Mouse (Mus musculus) kidney, postnatal 0 days (tissue): ENCODE data around the gene Cpd. TPM values are rescaled to one million over a fixed set of nuclear protein-coding genes. Genes with fewer than 3 reads are reported as not detected.

Experiments
- ATAC-seq: fragments of 200-750 bp; cut with Nextera tagmentation; replicated peaks from 2 replicates; pipeline ENCODE4 v1.8.0; 2017; ENCODE audit warnings: low read depth, moderate number of reproducible peaks, moderate TSS enrichment, moderate library complexity; ENCODE audit not compliant: low FRiP score
- DNase-seq: peaks from one replicate; pipeline ENCODE4 v3.0.0-alpha.2; 2016; ENCODE audit warnings: low spot score
- H3K27ac ChIP-seq: fragments of 300-500 bp; sonication (generic); 2 replicates; pipeline ENCODE4 v1.5.1; 2014; ENCODE audit warnings: mild to moderate bottlenecking
- H3K27me3 ChIP-seq: fragments of 300-500 bp; sonication (generic); 2 replicates; pipeline ENCODE4 v1.6.1; 2014; ENCODE audit warnings: low read length, mixed read lengths; ENCODE audit not compliant: insufficient read depth
- H3K36me3 ChIP-seq: fragments of 300-500 bp; sonication (generic); 2 replicates; pipeline ENCODE4 v1.6.1; 2014; ENCODE audit warnings: low read length, mixed read lengths; ENCODE audit not compliant: insufficient read depth
- H3K4me1 ChIP-seq: fragments of 300-500 bp; sonication (generic); replicated peaks from 2 replicates; pipeline ENCODE4 v1.6.1; 2014; ENCODE audit warnings: antibody characterized with exemption, low read length, mixed read lengths; ENCODE audit not compliant: insufficient read depth
- H3K4me2 ChIP-seq: fragments of 300-500 bp; sonication (generic); 2 replicates; pipeline ENCODE4 v1.6.1; 2014; ENCODE audit warnings: mild to moderate bottlenecking, low read length, moderate library complexity, mixed read lengths
- H3K4me3 ChIP-seq: fragments of 300-500 bp; sonication (generic); replicated peaks from 2 replicates; pipeline ENCODE4 v1.5.1; 2014; ENCODE audit warnings: low read depth, low read length
- H3K9ac ChIP-seq: fragments of 300-500 bp; sonication (generic); 2 replicates; pipeline ENCODE4 v1.6.1; 2014; ENCODE audit warnings: low read depth, low read length
- H3K9me3 ChIP-seq: fragments of 300-500 bp; sonication (generic); replicated peaks from 2 replicates; pipeline ENCODE4 v1.6.1; 2016; ENCODE audit warnings: low read length, inconsistent platforms, mixed read lengths
- CTCF ChIP-seq: IDR thresholded peaks from 2 replicates; pipeline ENCODE4 v1.5.1; 2016; ENCODE audit warnings: antibody characterized with exemption, low read depth, mild to moderate bottlenecking, moderate library complexity
- WGBS: fragments of 180-500 bp; shearing (Covaris S2); extraction: QIAGEN DNeasy Blood & Tissue Kit; methylation state at CpG from one replicate; pipeline ENCODE4 v1.1.7; 2014; 5-methylcytosine and 5-hydroxymethylcytosine counted together
- polyA plus RNA-seq: library from polyadenylated mRNA; unstranded; fragments of >200 nt; fragmentation: Nextera tagmentation; extraction: Ambion mirVana; gene quantifications from 2 replicates; pipeline ENCODE4 v1.2.1, GENCODE M21; 2015

The Cpd gene
- 17.8 and 20.4 TPM in 2 replicates for polyA plus RNA-seq

- H3K4me3 ChIP-seq = peak within 1 kb of the TSS; percentile 90
- no peaks in the 10 kb centered on the region for H3K27me3 ChIP-seq
- WGBS = 0% methylated on average over 29 of the region's 29 CpGs
- no peaks in the 10 kb centered on the region for H3K9me3 ChIP-seq
- peaks cover 25% of the 10 kb centered on the region for H3K4me1 ChIP-seq
- peak; percentile 13; the same call in 1 of the 2 replicates for TF ChIP-seq CTCF
- peak; percentile 99 for ATAC-seq
- peak within 1 kb of the TSS; percentile 93 for H3K27ac ChIP-seq
- peak within 1 kb of the TSS; percentile 94 for H3K4me2 ChIP-seq
- peak; percentile 100 for DNase-seq
- no peaks in the 10 kb centered on the region for H3K36me3 ChIP-seq
- peak within 1 kb of the TSS; percentile 94 for H3K9ac ChIP-seq
Observed at GRCm38 (mm10) chr11:76846878-76847222, at the start of gene Cpd. Gene Cpd, minus strand, starts transcription at chr11:76847018.

GRCm38 (mm10) chr11:76896360-76896759, 49.5 kb upstream of the Cpd start:
- TF ChIP-seq CTCF = no peak
- Histone ChIP-seq H3K4me3 (no peak overlapping the region), H3K36me3 (no peaks in the 10 kb centered on the region), H3K27ac (peak overlapping the region; percentile 72), H3K9ac (no peak overlapping the region), H3K4me2 (no peak overlapping the region), H3K4me1 (peaks cover 18% of the 10 kb centered on the region), H3K9me3 (no peaks in the 10 kb centered on the region), H3K27me3 (no peaks in the 10 kb centered on the region)
- 28% methylated on average over 6 of the region's 6 CpGs for WGBS
- ATAC-seq (no peak), DNase-seq (peak; percentile 44)

GRCm38 (mm10) chr11:76894240-76894639, 47.4 kb upstream of the Cpd start:
- ATAC-seq (peak; percentile 57; the same call in 1 of the 2 replicates), DNase-seq (peak; percentile 92)
- no peaks in the 10 kb centered on the region for H3K36me3 ChIP-seq
- H3K4me2 ChIP-seq = no peak overlapping the region
- peak overlapping the region; percentile 44; the same call in 1 of the 2 replicates for H3K27ac ChIP-seq
- peak; percentile 97 for TF ChIP-seq CTCF
- H3K27me3 ChIP-seq = no peaks in the 10 kb centered on the region
- 24% methylated on average over 5 of the region's 5 CpGs for WGBS
- no peak overlapping the region for H3K4me3 ChIP-seq
- no peak overlapping the region for H3K9ac ChIP-seq
- H3K4me1 ChIP-seq = peaks cover 28% of the 10 kb centered on the region
- no peaks in the 10 kb centered on the region for H3K9me3 ChIP-seq

- Histone ChIP-seq H3K4me1 (peaks cover 27% of the 10 kb centered on the region), H3K4me3 (no peak overlapping the region), H3K9ac (no peak overlapping the region), H3K36me3 (no peaks in the 10 kb centered on the region), H3K27me3 (no peaks in the 10 kb centered on the region), H3K27ac (peak overlapping the region; percentile 44), H3K9me3 (no peaks in the 10 kb centered on the region), H3K4me2 (no peak overlapping the region)
- TF ChIP-seq CTCF = 0 out of 2 replicates have a peak, but pooled peaks have one; percentile 23
- ATAC-seq (peak; percentile 53; the same call in 1 of the 2 replicates), DNase-seq (peak; percentile 78)
- 4% methylated on average over 4 of the region's 4 CpGs for WGBS
Observed at GRCm38 (mm10) chr11:76893570-76893969, 46.8 kb upstream of the Cpd start.

GRCm38 (mm10) chr11:76892972-76893371, 46.2 kb upstream of the Cpd start:
- H3K4me3 ChIP-seq = no peak overlapping the region
- H3K9me3 ChIP-seq = no peaks in the 10 kb centered on the region
- no peaks in the 10 kb centered on the region for H3K36me3 ChIP-seq
- DNase-seq = no peak
- H3K4me1 ChIP-seq = peaks cover 21% of the 10 kb centered on the region
- 75% methylated on average over 3 of the region's 3 CpGs for WGBS
- H3K27me3 ChIP-seq = no peaks in the 10 kb centered on the region
- ATAC-seq = no peak
- H3K9ac ChIP-seq = no peak overlapping the region
- peak overlapping the region; percentile 32; the same call in 1 of the 2 replicates for H3K27ac ChIP-seq
- no peak overlapping the region for H3K4me2 ChIP-seq
- no peak for TF ChIP-seq CTCF

- H3K4me3 ChIP-seq = no peak overlapping the region
- no peaks in the 10 kb centered on the region for H3K9me3 ChIP-seq
- ATAC-seq (no peak), DNase-seq (no peak)
- no peaks in the 10 kb centered on the region for H3K27me3 ChIP-seq
- no peak for TF ChIP-seq CTCF
- H3K4me2 ChIP-seq = no peak overlapping the region
- 82% methylated on average over 4 of the region's 4 CpGs for WGBS
- H3K27ac ChIP-seq = no peak overlapping the region
- H3K4me1 ChIP-seq = peaks cover 16% of the 10 kb centered on the region
- H3K36me3 ChIP-seq = no peaks in the 10 kb centered on the region
- H3K9ac ChIP-seq = no peak overlapping the region
Observed at GRCm38 (mm10) chr11:76891738-76892349, 45.0 kb upstream of the Cpd start.

- Histone ChIP-seq H3K4me2 (no peak overlapping the region), H3K36me3 (no peaks in the 10 kb centered on the region), H3K9me3 (no peaks in the 10 kb centered on the region), H3K4me3 (no peak overlapping the region), H3K27ac (no peak overlapping the region; the same call in 1 of the 2 replicates), H3K9ac (no peak overlapping the region), H3K27me3 (no peaks in the 10 kb centered on the region), H3K4me1 (peaks cover 16% of the 10 kb centered on the region)
- ATAC-seq (no peak), DNase-seq (no peak)
- TF ChIP-seq CTCF = no peak
- 82% methylated on average over 7 of the region's 7 CpGs for WGBS
Observed at GRCm38 (mm10) chr11:76891171-76891570, 44.4 kb upstream of the Cpd start.
